Mouse (Mus musculus) thymus, postnatal 0 days (tissue): ENCODE data around the gene Poc1b. TPM values are rescaled to one million over a fixed set of nuclear protein-coding genes. Genes with fewer than 3 reads are reported as not detected.
"Not testable (repeated sequence)": the region's sequence is repeated elsewhere in the genome, so short reads cannot be mapped to it uniquely, and the experiment has no call there.

Experiments
- DNase-seq: peaks from one replicate; pipeline ENCODE4 v3.0.0-alpha.2; 2015; ENCODE audit warnings: low spot score
- polyA plus RNA-seq: library from polyadenylated mRNA; unstranded; fragments of >200 nt; fragmentation: Nextera tagmentation; extraction: Ambion mirVana; gene quantifications from 2 replicates; pipeline ENCODE4 v1.2.1, GENCODE M21; 2015

Poc1b gene
- polyA plus RNA-seq, 1 experiment from 2014 or later, result 8.4 TPM

DNA sequence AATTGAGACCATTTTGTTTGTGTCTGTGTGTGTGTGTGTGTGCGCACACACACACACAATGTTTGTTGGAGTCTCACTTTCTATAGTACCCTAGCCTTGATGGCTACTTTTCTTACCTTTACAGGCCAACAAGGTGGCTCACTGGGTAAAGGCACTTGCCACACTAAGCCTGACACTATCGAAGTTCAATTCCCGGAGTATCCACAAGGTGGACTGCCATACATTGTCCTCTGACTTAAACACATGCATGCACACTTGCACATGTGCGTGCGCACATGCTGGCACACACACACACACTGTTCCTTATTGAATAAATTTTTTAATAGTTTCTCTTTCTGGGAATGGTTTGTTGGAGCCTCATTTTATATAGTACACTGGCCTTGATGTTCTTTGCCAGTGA lies 50.0 kb downstream of the Poc1b start:
- DNase-seq, result peak; percentile 38

DNA sequence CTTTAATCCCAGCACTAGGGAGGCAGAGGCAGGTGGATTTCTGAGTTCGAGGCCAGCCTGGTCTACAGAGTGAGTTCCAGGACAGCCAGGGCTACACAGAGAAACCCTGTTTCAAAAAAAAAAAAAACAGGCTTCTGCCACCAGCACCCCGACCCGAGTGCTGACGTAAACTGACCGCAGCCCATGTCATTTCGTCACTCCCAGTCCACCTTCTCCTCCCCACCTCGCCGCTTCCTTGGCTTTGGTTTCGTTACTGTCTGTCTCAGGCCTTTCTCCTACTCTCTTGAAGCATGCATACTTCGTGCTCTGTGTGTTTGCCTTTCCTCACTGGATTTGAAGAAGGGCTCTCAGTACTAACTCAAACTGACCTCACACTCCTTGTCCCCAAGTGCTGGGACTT lies 50.9 kb downstream of the Poc1b start:
- DNase-seq, result not testable (repeated sequence)

DNA sequence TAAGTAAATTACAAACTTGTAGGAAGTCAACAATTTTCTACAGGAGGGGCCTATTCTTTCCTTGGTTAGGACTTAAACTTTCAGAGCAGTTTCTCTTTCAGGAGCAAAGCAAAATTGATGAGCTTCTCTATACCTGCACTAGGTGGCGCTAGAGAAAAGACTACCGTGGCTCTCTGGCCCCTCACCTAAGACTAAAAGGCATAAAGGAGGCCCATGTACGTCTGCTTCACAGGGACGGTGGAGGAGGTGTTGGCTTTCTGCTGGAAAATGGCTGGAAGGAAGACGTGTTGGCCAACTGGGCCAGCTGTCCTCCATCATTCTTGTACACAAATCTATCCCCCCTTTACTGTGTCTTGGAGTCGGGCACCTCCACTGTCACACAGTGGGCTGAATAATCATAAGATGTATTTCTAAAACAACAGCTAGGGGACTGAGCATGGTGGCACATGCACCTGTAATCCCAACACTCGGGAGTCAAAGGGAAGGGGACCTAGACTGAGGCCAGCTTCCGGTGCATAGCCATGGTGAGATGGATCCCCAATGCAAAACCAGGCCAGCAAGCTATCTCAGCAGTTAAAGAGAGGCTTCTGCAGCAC lies 55.2 kb downstream of the Poc1b start:
- peak; percentile 78 for DNase-seq

DNA sequence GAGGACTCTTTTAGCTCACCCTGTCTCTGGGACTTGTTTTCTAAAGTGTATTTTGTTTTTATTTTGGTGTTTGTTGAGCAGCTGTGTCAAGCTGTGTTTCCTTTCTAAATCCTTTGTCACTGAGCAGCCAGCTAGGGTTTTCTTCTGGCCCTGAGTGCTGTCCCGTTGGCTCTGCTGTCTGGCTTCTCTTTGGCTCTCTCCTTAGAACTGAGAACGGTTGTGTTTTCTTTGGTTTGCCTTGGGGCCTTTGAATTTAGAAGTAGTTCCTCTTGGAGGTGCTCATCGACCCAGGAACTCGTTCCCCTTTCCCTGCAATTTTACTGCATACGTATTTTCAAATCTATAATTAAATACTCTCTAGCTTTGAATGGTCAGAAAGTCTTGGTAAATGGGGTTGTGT lies 56.2 kb downstream of the Poc1b start:
- DNase-seq, result no peak

DNA sequence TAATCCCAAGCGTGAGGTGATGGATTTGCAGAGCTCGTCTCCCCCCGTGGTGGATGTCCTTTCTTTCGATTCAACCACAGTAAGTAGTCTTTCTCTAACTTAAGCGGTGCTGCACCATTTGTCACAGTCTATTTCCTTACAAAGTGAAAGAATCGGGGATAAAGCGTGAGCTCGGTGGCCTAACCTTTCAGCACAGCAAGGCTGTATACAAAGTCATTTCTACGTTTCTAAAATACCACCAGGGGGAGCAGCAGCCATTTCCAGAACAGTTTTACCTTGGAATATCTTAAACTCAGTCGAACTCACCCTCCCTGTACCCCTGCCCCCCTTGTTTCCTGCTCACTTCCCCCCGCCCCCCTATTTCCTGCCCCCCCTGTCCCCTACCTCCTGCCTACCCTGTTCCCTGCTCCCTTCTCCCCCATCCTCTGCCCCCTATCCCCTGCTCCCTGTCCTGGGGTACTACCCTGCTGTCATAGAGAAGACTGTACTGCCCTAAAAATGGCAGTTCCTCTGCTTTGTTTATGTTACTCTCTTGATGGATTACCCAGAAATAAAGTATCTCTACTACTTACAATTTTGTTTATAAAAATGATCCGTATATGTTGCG lies 58.1 kb downstream of the Poc1b start:
- DNase-seq, result peak; percentile 67

DNA sequence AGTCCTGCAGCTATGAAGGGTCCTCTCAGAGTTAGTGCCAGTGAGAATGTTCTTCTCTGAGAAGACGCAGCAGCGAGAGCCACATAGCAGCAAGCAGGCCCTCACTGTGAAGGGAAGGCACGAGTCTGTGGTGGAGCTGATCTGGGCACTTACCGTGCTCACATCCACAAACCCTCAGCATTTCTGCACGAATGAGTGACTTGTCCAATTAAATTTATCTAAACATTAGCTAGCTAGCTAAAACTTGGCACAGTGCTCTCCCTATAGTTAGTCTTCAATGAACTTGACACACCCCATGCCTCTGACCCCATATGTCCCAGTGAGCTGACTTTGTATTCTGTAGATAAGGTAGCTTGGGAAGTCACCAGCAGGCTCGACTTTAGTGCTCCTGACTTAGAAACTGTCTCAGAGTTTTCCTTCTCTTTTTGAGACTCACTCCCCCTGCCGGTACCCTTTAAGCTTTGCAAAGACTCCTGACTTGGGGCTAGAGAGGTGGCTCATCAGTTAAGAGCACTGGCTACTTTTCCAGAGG lies 59.0 kb downstream of the Poc1b start:
- DNase-seq, result peak; percentile 56

DNA sequence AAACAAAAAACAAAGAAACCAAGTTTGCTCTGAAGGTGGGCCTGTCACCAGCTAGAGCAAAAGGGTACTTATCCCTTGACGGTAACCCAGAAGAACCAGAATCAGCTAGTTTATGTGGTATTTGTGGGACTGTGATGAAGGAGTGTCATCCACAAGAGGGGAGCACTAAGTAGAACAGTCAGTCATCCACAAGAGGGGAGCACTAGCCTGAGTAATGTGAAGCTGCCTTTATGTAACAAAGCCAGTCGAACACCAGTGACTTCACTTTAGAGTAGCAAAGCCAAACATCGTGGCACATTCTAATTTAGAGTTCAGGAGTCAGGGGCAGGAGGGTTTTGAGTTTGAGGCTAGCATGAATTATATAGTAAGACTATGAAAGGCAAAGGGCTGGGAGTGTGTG lies 59.6 kb downstream of the Poc1b start:
- DNase-seq, result no peak

DNA sequence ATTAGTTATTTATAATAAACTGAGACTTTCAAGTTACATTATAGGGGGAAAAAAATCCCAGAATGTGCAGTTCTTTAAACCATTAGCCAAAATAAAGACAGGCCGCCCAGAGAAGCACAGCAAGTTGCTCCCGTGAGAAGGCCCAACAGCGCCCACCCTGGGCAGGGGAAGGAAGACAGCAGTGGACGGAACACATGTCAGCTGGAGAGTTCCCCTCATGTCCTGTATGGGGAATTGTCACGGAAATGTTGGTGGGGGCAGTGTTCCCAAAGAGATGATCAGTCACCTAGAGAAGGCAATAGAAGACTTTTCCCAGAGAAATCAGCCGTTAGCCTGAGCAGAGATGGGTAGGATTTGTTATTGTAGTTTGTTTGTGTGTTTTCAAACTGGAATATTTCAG lies 61.6 kb downstream of the Poc1b start:
- DNase-seq, result no peak

DNA sequence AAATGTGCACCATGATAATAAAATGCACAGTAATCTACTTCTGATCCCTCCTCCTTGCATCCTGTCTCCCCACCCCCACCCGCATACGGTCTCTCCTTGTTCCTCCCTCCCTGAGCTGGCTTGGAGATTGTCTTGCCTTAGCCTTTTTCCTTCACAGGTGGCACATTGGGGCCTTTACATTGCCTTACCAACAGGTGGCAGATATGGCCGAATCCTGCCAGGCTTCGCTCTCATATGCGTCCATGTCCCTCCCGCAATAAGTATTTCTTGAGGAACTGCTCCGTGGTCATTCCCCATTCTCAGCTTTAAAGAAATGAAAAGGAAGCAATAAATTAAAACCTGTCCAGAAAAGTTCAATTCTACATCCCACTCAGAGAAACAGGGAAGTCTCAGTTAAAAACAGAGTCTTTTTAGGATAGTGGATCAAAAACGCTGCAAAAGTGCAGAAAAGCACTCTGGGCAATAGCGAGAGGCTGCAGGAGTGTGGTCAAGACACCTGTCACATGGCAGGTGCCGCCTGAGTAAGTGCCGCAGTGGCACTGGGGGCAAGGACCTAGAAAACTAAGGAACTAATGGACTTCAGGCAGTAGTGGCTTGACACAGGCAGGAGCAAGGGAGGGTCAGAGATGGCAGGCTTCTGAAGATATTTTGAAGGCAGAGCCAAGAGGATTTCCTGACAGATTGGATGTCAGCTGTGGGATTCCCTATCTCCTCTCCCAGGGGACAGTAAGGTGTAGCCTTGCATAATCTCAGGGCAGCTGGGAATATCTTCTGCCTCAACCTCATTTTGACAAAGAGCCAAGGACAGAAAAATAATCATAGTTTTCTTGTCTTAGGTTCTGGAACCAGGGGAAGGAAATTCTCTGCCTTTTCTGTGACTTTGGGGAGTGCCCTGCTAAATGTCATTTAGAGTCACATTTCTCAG lies 62.3 kb downstream of the Poc1b start:
- DNase-seq, result peak; percentile 48

DNA sequence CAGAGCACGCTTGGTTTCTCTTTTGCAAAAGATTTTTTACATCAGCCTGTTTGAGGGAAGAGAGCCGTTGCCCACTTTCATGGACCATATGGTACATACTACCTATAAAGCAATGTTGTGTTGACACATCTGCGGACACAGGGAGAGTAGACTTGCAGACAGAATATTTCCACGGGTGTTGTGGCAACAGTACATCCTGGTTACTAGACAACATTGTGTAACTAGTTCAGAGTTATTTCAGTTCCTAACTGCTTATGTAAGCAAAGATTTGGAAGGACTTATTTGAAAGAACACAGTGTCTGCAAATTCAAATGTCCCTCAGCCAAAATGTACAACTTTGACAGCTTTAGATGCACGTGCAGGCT lies 62.9 kb downstream of the Poc1b start:
- DNase-seq, result no peak

DNA sequence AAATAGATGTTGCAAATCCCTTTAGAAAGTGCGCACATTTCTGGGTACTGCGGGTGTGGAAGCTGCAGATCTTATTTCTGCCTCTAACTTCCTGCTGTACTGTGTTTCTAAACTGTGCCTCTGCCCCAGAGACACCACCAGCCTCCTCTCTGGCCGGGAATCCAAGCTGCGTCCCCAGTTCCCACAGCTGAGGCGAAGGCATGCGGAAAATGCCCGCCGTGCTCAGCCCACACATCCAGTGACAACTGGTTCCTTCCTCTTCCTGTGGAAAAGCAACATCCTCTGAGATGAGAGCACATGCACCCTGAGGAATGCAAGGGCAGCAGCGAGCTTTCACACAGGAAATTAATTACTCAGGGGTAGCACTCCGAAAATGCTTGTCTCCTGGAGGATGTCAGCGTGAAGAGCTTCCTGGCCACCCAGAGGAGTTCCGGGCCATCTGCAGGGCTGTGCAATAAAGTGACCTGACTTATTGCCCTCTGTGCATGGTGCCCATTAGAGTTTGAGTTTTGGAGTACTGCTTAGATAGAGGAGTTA lies 65.2 kb downstream of the Poc1b start:
- peak; percentile 42 for DNase-seq

DNA sequence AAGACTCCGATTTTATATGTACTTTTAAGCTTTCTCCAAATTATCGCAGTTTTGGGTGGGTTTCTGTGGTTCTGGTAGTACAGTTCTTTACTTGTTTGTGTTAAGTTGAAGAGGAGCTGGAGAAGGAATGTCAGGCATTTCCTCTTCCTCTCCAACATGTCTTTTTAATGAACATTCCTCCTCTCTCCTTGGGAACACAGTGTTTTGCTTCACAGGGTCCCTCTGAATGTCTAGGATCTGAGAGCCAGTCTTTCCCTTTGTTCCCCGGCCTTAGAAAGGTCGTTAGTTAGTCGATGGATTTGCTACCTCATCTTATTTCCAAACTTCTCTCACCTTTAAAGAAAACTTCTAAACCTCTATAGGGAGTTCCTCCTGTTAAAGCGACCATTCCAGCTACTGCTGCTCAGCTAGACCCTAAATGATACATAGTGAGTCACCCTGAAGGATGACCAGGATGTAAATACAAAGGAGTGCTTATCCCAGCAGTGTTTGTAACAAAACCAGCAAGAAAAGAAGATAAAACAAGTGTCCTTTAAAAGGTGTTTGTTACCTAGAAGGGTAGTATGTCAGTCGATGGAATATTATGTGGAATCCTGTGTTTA lies 66.2 kb downstream of the Poc1b start:
- no peak for DNase-seq

DNA sequence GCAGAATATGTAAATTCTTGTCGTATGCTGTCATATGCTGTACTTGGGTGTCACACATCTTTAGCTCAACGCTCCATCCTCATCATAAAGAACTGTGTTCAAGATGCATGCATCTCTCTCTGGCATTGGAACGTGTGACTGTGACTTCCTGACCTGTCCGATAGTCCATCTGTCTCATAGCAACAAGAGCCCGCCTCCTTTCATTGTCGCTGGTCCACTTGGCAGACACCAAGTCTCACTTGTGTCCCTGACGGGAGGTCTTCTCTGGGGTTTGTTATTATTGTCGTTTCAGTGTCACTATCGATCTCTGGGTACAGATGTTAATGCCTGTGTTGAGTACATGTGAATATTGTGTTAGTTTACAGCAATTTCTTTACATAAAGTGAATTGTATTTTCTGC lies 70.1 kb downstream of the Poc1b start:
- no peak for DNase-seq

DNA sequence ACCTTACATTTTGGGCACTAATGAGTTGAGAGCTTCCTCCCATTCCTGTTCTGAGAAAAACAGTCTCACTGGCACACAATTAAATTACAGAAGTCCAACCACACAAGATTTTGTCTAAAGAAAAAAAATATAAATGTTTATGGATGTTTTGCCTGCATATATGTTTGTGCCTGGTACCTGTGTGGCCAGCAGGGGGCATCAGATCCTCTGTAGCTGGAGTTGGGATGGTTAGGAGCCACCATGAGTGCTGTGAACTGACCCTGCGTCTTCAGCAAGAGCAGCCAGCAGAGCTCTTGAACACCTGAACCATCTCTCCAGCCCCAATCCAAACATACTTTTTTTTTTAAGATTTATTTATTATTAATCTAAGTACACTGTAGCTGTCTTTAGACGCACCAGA lies 71.3 kb downstream of the Poc1b start:
- no peak for DNase-seq

DNA sequence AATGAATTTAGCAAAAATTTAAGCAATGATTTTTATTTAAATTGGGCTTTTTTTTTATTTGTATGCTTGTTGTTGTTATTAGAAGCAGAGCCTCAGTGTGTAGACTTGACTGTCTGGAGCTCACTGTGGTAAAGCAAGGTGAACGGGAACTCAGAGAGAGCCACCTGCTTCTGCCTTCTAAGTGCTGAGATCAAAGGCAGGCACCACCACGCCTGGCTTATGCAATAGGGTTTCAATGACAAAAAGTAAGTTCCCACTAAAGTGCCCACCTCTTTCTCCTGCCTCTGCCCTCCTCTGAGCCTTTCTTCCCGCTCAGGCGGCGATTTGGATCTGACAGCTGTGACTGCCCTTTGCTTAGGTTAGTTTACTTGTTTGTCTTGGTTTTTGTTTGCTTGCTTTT lies 72.3 kb downstream of the Poc1b start:
- no peak for DNase-seq

DNA sequence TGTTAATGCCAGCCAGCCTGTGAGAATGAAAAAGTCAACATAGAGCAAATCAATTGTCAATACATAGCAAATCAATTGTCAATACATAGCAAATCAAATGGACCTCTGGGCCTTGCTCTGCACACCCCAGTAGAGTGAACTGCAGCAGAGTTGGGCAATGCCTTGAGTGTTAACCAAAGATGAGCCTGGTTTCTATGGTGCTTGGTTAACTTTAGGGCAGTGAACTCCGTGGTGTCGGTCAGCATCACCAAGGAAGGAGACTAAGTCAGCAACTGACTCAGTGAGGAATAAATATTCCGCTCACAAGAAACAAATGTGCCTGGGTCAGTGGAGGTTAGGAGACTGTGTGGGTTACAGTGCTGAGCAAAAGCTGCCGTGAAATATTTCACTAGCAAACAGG lies 72.7 kb downstream of the Poc1b start:
- no peak for DNase-seq

DNA sequence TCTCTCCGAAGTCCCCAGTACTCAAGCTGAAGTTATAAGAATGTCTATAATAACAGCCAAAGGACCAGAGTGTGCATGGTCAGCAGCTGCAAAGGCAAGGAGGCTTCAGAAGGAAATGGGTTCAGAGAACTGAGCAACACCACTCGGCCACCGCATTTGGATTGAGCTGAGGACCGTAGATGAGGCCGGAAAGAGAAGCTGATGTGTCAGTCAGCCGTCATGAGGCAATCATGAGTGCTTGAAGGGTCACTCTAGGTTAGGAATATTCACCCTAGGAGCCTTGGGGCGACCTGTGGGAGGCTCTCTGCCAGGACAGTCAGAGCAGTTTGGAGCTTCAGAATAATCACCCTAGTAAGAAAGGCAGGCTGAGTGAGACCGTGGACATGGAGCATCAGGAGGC lies 74.7 kb downstream of the Poc1b start:
- no peak for DNase-seq

DNA sequence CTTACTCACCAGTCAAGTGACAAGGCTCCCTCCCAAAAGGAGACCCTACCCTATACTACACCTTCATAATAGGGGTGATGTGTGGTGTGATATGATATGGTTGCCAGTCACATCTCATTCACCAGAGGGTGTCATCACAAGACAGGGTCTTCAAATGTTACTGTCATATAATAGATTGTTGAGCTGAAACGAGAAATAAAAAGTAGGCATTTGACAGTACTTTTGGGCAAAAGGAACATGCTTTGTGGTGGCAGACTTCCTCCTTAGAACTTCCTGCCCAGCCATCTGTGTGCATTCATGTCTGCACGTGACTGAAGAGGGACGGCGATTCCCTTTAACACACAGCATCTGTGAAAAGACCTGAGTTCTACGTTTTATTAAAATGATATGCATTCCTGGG lies 75.3 kb downstream of the Poc1b start:
- peak; percentile 85 for DNase-seq

DNA sequence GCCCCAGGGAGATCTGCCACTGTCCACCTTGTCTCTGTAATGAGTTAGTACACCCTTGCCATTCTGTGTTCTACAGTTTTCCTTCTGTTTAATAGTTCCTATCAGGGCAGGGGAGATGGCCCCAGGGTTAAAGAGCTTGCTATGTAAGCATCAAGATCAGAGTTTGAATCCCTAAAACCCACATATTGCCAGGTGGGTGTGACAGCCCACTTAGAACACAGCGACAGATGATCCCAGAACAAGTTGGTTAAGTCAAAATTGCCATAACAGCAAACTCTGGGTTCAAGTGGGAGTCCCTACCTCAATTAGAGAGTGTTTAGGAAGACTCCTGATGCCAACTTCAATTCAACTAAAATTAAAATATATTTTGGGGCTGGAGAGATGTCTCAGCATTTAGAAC lies 81.3 kb downstream of the Poc1b start:
- DNase-seq, result no peak

DNA sequence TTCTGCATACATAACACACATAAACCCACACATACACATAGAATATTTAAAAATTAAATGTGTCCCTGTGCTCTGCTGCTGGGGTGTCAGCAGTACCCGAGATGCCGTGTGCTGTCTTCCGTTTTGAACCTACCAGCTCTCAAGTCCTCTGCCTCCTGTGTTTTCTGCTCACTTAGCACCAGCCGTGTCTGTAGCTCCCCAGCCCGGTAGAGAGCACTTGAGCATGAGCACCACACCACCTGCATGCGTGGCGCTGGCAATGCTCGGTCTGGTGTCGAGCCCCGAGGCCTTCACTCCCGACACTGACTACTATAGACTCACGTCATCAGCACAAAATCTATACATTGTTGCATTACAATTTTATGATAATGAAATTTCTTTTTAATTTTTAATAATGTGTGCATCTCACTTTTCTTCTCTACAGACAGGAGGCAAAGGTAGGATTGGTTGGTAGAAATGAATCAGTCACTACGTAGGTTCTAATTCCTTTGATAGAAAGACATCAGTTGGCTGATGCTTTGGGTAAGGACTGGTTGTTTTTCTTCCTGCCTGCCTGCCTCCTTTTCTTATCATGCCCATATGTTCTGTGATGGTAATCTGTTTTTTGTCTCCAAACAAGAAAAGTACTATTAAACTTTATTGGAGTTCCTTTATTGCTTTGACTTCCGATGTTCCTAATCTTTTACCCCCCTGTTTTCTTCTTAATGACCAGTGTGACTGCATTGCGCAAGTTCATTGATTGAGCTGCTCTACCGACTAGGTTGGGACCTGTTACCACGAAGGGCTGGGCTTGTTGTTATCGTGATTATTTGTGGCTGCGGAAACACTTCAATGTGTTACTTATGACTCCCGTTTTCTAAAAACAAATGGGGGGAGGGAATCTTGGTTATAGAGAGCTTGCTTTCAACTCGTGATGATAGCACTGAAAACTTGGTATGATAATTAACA lies 82.1 kb downstream of the Poc1b start:
- no peak for DNase-seq

DNA sequence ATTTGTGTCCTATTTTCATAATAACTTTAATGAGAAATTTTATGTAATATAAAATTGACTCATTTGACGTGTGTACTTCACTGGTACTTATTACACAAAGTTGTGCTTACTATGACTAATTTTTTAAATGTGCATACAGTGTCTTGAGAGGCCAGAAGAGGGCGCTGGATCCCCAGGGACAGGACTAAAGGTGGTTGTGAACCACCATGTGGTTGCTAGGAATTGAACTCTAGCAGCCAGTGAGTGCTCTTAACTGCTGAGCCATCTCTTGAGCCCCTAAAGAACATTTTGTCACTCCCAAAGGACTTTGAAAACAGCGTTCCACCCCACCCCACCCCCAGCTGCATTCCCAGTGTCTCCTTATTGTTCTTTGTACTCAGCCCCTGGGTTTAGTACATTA lies 84.0 kb downstream of the Poc1b start:
- peak; percentile 74 for DNase-seq
